Mouse (Mus musculus): ENCODE data around the gene Gm49425. TPM values are rescaled to one million over a fixed set of nuclear protein-coding genes. Genes with fewer than 3 reads are reported as not detected.

The Gm49425 gene
- polyA plus RNA-seq, 1 experiment from 2014 or later: not detected

- peaks cover 12% of the 10 kb centered on the region for H3K4me1 ChIP-seq (ENCODE audit: control insufficient read depth, insufficient read depth, low read length)
- peak overlapping the region; percentile 68 for H3K4me2 ChIP-seq (ENCODE audit: low read length)
- H3K9me3 ChIP-seq (ENCODE audit: control insufficient read depth, low read length): no peaks in the 10 kb centered on the region
- H3K27me3 ChIP-seq (ENCODE audit: control insufficient read depth, insufficient read depth, low read length): no peaks in the 10 kb centered on the region; the same call in 1 of the 2 replicates
- DNase-seq (peak; percentile 61), ATAC-seq (ENCODE audit: low FRiP score, low TSS enrichment) (no peak)
- no peaks in the 10 kb centered on the region for H3K36me3 ChIP-seq (ENCODE audit: control insufficient read depth, insufficient read depth, low read length)
- H3K9ac ChIP-seq (replicated peaks; ENCODE audit: low read length): peak overlapping the region; percentile 37; the same call in 1 of the 2 replicates
- no peak overlapping the region for H3K27ac ChIP-seq (replicated peaks; ENCODE audit: low read depth, low read length)
- H3K4me3 ChIP-seq (replicated peaks; ENCODE audit: low read depth, low read length): peak overlapping the region; percentile 26
- WGBS: 32% methylated on average over 11 of the region's 11 CpGs
These were observed 37.4 kb downstream of the Gm49425 start for GRCm38 (mm10) chr15:101479666-101480060.

GRCm38 (mm10) chr15:101479007-101479665 is 37.9 kb downstream of the Gm49425 start:
- H3K9me3 ChIP-seq (ENCODE audit: control insufficient read depth, low read length): no peaks in the 10 kb centered on the region
- WGBS: 10% methylated on average over 31 of the region's 31 CpGs
- peak overlapping the region; percentile 37; the same call in 1 of the 2 replicates for H3K9ac ChIP-seq (replicated peaks; ENCODE audit: low read length)
- DNase-seq (peak; percentile 73), ATAC-seq (ENCODE audit: low FRiP score, low TSS enrichment) (no peak)
- H3K4me2 ChIP-seq (ENCODE audit: low read length): peak overlapping the region; percentile 68
- H3K27me3 ChIP-seq (ENCODE audit: control insufficient read depth, insufficient read depth, low read length): no peaks in the 10 kb centered on the region; the same call in 1 of the 2 replicates
- H3K36me3 ChIP-seq (ENCODE audit: control insufficient read depth, insufficient read depth, low read length): no peaks in the 10 kb centered on the region
- peaks cover 12% of the 10 kb centered on the region for H3K4me1 ChIP-seq (ENCODE audit: control insufficient read depth, insufficient read depth, low read length)
- no peak overlapping the region for H3K27ac ChIP-seq (replicated peaks; ENCODE audit: low read depth, low read length)
- H3K4me3 ChIP-seq (replicated peaks; ENCODE audit: low read depth, low read length): peak overlapping the region; percentile 26

GRCm38 (mm10) chr15:101472952-101473528 is 44.0 kb downstream of the Gm49425 start, which contains the start of gene Krt86:
TSS of gene Krt86 (plus strand) at chr15:101473478.
- H3K27ac ChIP-seq (replicated peaks; ENCODE audit: low read depth, low read length): no peak within 1 kb of the TSS
- no peaks in the 10 kb centered on the region for H3K27me3 ChIP-seq (ENCODE audit: control insufficient read depth, insufficient read depth, low read length)
- 39% methylated on average over 10 of the region's 10 CpGs for WGBS
- H3K9me3 ChIP-seq (ENCODE audit: control insufficient read depth, low read length): no peaks in the 10 kb centered on the region
- ATAC-seq (ENCODE audit: low FRiP score, low TSS enrichment): no peak
- no peak within 1 kb of the TSS for H3K4me2 ChIP-seq (ENCODE audit: low read length)
- no peak within 1 kb of the TSS for H3K9ac ChIP-seq (replicated peaks; ENCODE audit: low read length)
- no peak for DNase-seq
- H3K4me3 ChIP-seq (replicated peaks; ENCODE audit: low read depth, low read length): no peak within 1 kb of the TSS
- H3K36me3 ChIP-seq (ENCODE audit: control insufficient read depth, insufficient read depth, low read length): no peaks in the 10 kb centered on the region
- no peaks in the 10 kb centered on the region for H3K4me1 ChIP-seq (ENCODE audit: control insufficient read depth, insufficient read depth, low read length)

- Histone ChIP-seq H3K9ac (replicated peaks; ENCODE audit: low read length) (no peak overlapping the region), H3K9me3 (ENCODE audit: control insufficient read depth, low read length) (no peaks in the 10 kb centered on the region), H3K4me2 (ENCODE audit: low read length) (no peak overlapping the region), H3K4me1 (ENCODE audit: control insufficient read depth, insufficient read depth, low read length) (no peaks in the 10 kb centered on the region), H3K36me3 (ENCODE audit: control insufficient read depth, insufficient read depth, low read length) (no peaks in the 10 kb centered on the region), H3K27ac (replicated peaks; ENCODE audit: low read depth, low read length) (no peak overlapping the region), H3K4me3 (replicated peaks; ENCODE audit: low read depth, low read length) (no peak overlapping the region), H3K27me3 (ENCODE audit: control insufficient read depth, insufficient read depth, low read length) (no peaks in the 10 kb centered on the region)
- ATAC-seq (ENCODE audit: low FRiP score, low TSS enrichment): no peak
- 89% methylated on average over 4 of the region's 4 CpGs for WGBS
- no peak for DNase-seq
These were observed 48.0 kb downstream of the Gm49425 start for GRCm38 (mm10) chr15:101469093-101469492.

Small RNA genes lying within 50 kb of the gene (microRNA-seq; reads per million reads assigned to microRNA genes)
- gene Gm44393: not detected

Other genes with a start within 250 kb of the Gm49425 start
- 61.2 and 87.4 TPM in 2 replicates for gene Atg101, start 233.0 kb downstream of the Gm49425 start, polyA plus RNA-seq (2014; fragmentation: Nextera tagmentation; extraction: Ambion mirVana)
- gene 6030408B16Rik, start 224.0 kb downstream of the Gm49425 start, polyA plus RNA-seq (2014; fragmentation: Nextera tagmentation; extraction: Ambion mirVana): 0.30 and 0.51 TPM in 2 replicates
- not detected in 2 replicates for gene Krt80, start 147.1 kb downstream of the Gm49425 start, polyA plus RNA-seq (2014; fragmentation: Nextera tagmentation; extraction: Ambion mirVana)
- gene Krt7, start 106.2 kb downstream of the Gm49425 start, polyA plus RNA-seq (2014; fragmentation: Nextera tagmentation; extraction: Ambion mirVana): 0.12 and 0.24 TPM in 2 replicates
- 0.09 and 0.26 TPM in 2 replicates for gene Krt87, start 78.5 kb downstream of the Gm49425 start, polyA plus RNA-seq (2014; fragmentation: Nextera tagmentation; extraction: Ambion mirVana)
- not detected in 2 replicates for gene Krt88, start 69.5 kb downstream of the Gm49425 start, polyA plus RNA-seq (2014; fragmentation: Nextera tagmentation; extraction: Ambion mirVana)
- gene Krt81, start 53.5 kb downstream of the Gm49425 start, polyA plus RNA-seq (2014; fragmentation: Nextera tagmentation; extraction: Ambion mirVana): not detected in 2 replicates
- 0.11 and 0.12 TPM in 2 replicates for gene Krt86, start 43.8 kb downstream of the Gm49425 start, polyA plus RNA-seq (2014; fragmentation: Nextera tagmentation; extraction: Ambion mirVana)
- not detected in 2 replicates for gene Krt83, start 25.7 kb downstream of the Gm49425 start, polyA plus RNA-seq (2014; fragmentation: Nextera tagmentation; extraction: Ambion mirVana)
- gene Krt84, start 15.6 kb upstream of the Gm49425 start, polyA plus RNA-seq (2014; fragmentation: Nextera tagmentation; extraction: Ambion mirVana): not detected in 2 replicates
- not detected in 2 replicates for gene Krt82, start 33.4 kb upstream of the Gm49425 start, polyA plus RNA-seq (2014; fragmentation: Nextera tagmentation; extraction: Ambion mirVana)
- gene Krt90, start 45.7 kb upstream of the Gm49425 start, polyA plus RNA-seq (2014; fragmentation: Nextera tagmentation; extraction: Ambion mirVana): 0.08 TPM in 1 of 2 replicates, not detected in the other
- 0.07 and 0.15 TPM in 2 replicates for gene Krt75, start 56.6 kb upstream of the Gm49425 start, polyA plus RNA-seq (2014; fragmentation: Nextera tagmentation; extraction: Ambion mirVana)
- not detected in 2 replicates for gene Gm5414, start 110.9 kb upstream of the Gm49425 start, polyA plus RNA-seq (2014; fragmentation: Nextera tagmentation; extraction: Ambion mirVana)
- gene Gm5478, start 130.1 kb upstream of the Gm49425 start, polyA plus RNA-seq (2014; fragmentation: Nextera tagmentation; extraction: Ambion mirVana): not detected in 2 replicates
- not detected in 2 replicates for gene Krt6b, start 163.0 kb upstream of the Gm49425 start, polyA plus RNA-seq (2014; fragmentation: Nextera tagmentation; extraction: Ambion mirVana)
- gene Krt6a, start 177.0 kb upstream of the Gm49425 start, polyA plus RNA-seq (2014; fragmentation: Nextera tagmentation; extraction: Ambion mirVana): not detected in 2 replicates
- not detected in 2 replicates for gene Krt5, start 195.6 kb upstream of the Gm49425 start, polyA plus RNA-seq (2014; fragmentation: Nextera tagmentation; extraction: Ambion mirVana)
- gene Krt71, start 225.8 kb upstream of the Gm49425 start, polyA plus RNA-seq (2014; fragmentation: Nextera tagmentation; extraction: Ambion mirVana): 0.25 and 0.63 TPM in 2 replicates

All from midbrain, embryonic 14.5 days (tissue).